Mouse (Mus musculus): ENCODE data around the gene Pde4d. TPM values are rescaled to one million over a fixed set of nuclear protein-coding genes. Genes with fewer than 3 reads are reported as not detected.

Gene Pde4d
- polyA plus RNA-seq (2017; shearing (Covaris generic)) = 10 to 100 TPM; 12.2 to 16.3 TPM

GRCm38 (mm10) chr13:108449116-108450097 lies at the start of gene Pde4d:
Gene Pde4d (plus strand): TSS chr13:108449948.

Other genes with a start within 250 kb of the Pde4d start
- gene Elovl7, start 235.5 kb upstream of the Pde4d start, polyA plus RNA-seq (2017; shearing (Covaris generic)) = under 1 TPM; 0.05 to 0.43 TPM
- gene Depdc1b, start 133.6 kb upstream of the Pde4d start, polyA plus RNA-seq (2017; shearing (Covaris generic)) = 1 to 10 TPM; 4.0 to 6.7 TPM